ENCODE assay signal across 8 mouse cellular contexts in the genomic region with DNA sequence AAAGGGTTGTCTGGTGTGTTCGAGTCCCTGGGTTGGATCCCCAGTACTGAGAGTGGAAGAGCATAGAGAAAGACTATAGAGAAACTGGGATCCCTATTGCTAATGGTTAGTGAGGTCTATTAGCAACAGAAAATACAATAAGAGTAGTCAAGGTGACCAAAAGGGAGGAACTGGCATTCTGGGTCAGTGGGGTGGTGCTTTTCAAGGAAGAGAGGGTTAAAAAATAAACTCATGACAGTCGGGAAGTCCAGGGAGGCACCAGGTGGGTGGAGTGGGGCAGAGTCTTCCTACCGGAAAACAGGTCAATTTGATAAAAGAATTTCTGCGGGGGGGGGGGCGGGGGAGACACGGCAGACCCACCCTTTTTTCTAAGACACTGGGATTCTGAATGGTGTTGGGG. TPM values are rescaled to one million over a fixed set of nuclear protein-coding genes. Genes with fewer than 3 reads are reported as not detected.
A peak's percentile ranks its signal among the peaks of the same experiment; 100 is the strongest.
DNase-seq lines count a peak whose midpoint lies in the region; ATAC-seq and TF ChIP-seq lines count a peak whose summit lies in the region.

No protein-coding gene starts in this region.

- H3K4me1 ChIP-seq in lung, embryonic 15.5 days = peaks cover 33% of the 10 kb centered on the region
- peaks cover 41% of the 10 kb centered on the region for H3K4me1 ChIP-seq in heart, embryonic 16.5 days (ENCODE audit: control insufficient read depth, insufficient read depth, low read length)
- H3K4me1 ChIP-seq in limb, embryonic 13.5 days = peaks cover 39% of the 10 kb centered on the region
- H3K4me1 ChIP-seq in small intestine, adult 2 months (ENCODE audit: control insufficient read depth, insufficient read depth, insufficient read length, low read length) = peaks cover 21% of the 10 kb centered on the region

- 23% methylated on average over 6 of the region's 6 CpGs for WGBS in lung, embryonic 15.5 days
- 23% methylated on average over 6 of the region's 6 CpGs for WGBS in heart, embryonic 16.5 days
- WGBS in limb, embryonic 13.5 days = 18% methylated on average over 6 of the region's 6 CpGs
- WGBS in small intestine, adult 2 months = 8% methylated on average over 6 of the region's 6 CpGs

- H3K27me3 ChIP-seq in lung, embryonic 15.5 days = no peaks in the 10 kb centered on the region
- no peaks in the 10 kb centered on the region for H3K27me3 ChIP-seq in heart, embryonic 16.5 days (ENCODE audit: control insufficient read depth, insufficient read depth, low read length)
- H3K27me3 ChIP-seq in limb, embryonic 13.5 days = no peaks in the 10 kb centered on the region
- H3K27me3 ChIP-seq in small intestine, adult 2 months (ENCODE audit: control insufficient read depth, insufficient read depth, low read length) = no peaks in the 10 kb centered on the region

- no peak for DNase-seq in lung, postnatal 25 days (ENCODE audit: low spot score)
- DNase-seq in cerebellum, adult 18-20 months = no peak
- DNase-seq in lung, postnatal 14 days = no peak
- no peak for DNase-seq in cerebellum, adult 9-11 months

- H3K4me2 ChIP-seq in lung, embryonic 15.5 days = peak overlapping the region; percentile 85
- H3K4me2 ChIP-seq in heart, embryonic 16.5 days (ENCODE audit: low read depth, low read length) = peak overlapping the region; percentile 75
- peak overlapping the region; percentile 85 for H3K4me2 ChIP-seq in limb, embryonic 13.5 days (replicated peaks)

- peak overlapping the region; percentile 92 for H3K27ac ChIP-seq in lung, embryonic 15.5 days
- H3K27ac ChIP-seq in heart, embryonic 16.5 days (ENCODE audit: low read length) = peak overlapping the region; percentile 86
- no peak overlapping the region for H3K27ac ChIP-seq in limb, embryonic 13.5 days
- peak overlapping the region; percentile 82 for H3K27ac ChIP-seq in small intestine, adult 2 months (ENCODE audit: insufficient read depth, low read depth, low read length)

- no peak for TF ChIP-seq CTCF in small intestine, adult 2 months (IDR thresholded peaks at IDR 0.05; ENCODE audit: extremely low read depth, insufficient read length, insufficient replicate concordance, low read depth, low read length)

- peak overlapping the region; percentile 97 for H3K4me3 ChIP-seq in lung, embryonic 15.5 days
- peak overlapping the region; percentile 97 for H3K4me3 ChIP-seq in heart, embryonic 16.5 days (ENCODE audit: low read length)
- peak overlapping the region; percentile 98 for H3K4me3 ChIP-seq in limb, embryonic 13.5 days
- no peak overlapping the region for H3K4me3 ChIP-seq in small intestine, adult 2 months (ENCODE audit: low read depth, low read length)

- no peaks in the 10 kb centered on the region for H3K9me3 ChIP-seq in lung, embryonic 15.5 days
- H3K9me3 ChIP-seq in heart, embryonic 16.5 days (replicated peaks; ENCODE audit: control insufficient read depth, low read length) = no peaks in the 10 kb centered on the region
- H3K9me3 ChIP-seq in limb, embryonic 13.5 days = no peaks in the 10 kb centered on the region

- H3K36me3 ChIP-seq in lung, embryonic 15.5 days = no peaks in the 10 kb centered on the region
- H3K36me3 ChIP-seq in heart, embryonic 16.5 days (ENCODE audit: control insufficient read depth, insufficient read depth) = no peaks in the 10 kb centered on the region
- H3K36me3 ChIP-seq in limb, embryonic 13.5 days = no peaks in the 10 kb centered on the region
- H3K36me3 ChIP-seq in small intestine, adult 2 months (ENCODE audit: control insufficient read depth, insufficient read depth, low read length) = no peaks in the 10 kb centered on the region; the same call in 1 of the 2 replicates

- peak overlapping the region; percentile 29; the same call in 1 of the 2 replicates for H3K9ac ChIP-seq in lung, embryonic 15.5 days
- peak overlapping the region; percentile 70 for H3K9ac ChIP-seq in heart, embryonic 16.5 days (ENCODE audit: low read length)
- peak overlapping the region; percentile 62; the same call in 1 of the 2 replicates for H3K9ac ChIP-seq in limb, embryonic 13.5 days

- ATAC-seq in lung, embryonic 15.5 days (ENCODE audit: borderline replicate concordance, extremely low read depth, low FRiP score, low TSS enrichment) = no peak
- ATAC-seq in heart, embryonic 16.5 days (replicated peaks; ENCODE audit: extremely low read depth, insufficient read depth, low FRiP score) = no peak
- ATAC-seq in limb, embryonic 13.5 days (ENCODE audit: low FRiP score, low read depth) = no peak

- no peak for TF ChIP-seq POLR2A in small intestine, adult 2 months (IDR thresholded peaks at IDR 0.05; ENCODE audit: low read depth, low read length)

RNA-seq across cellular contexts. Expression of a gene that starts 0.8 kb away (rescaled TPM):
- 9.0 and 9.4 TPM in 2 replicates for polyA plus RNA-seq in lung, embryonic 15.5 days (2015; fragmentation: Nextera tagmentation; extraction: Ambion mirVana)
- polyA plus RNA-seq in heart, embryonic 16.5 days (2015; fragmentation: Nextera tagmentation; extraction: Ambion mirVana) = 22.5 and 24.2 TPM in 2 replicates
- polyA plus RNA-seq in limb, embryonic 13.5 days (2015; fragmentation: Nextera tagmentation; extraction: Ambion mirVana) = 11.6 and 12.5 TPM in 2 replicates
- polyA plus RNA-seq in small intestine, adult 2 months (2012; rRNA removed) = 1.7 and 5.6 TPM in 2 replicates
